Mouse (Mus musculus) hematopoietic multipotent progenitor cell, adult 10-12 weeks (in vitro differentiated cells): ENCODE results near the gene Il25. TPM values are rescaled to one million over a fixed set of nuclear protein-coding genes. Genes with fewer than 3 reads are reported as not detected.

Source experiments
- polyA plus RNA-seq: library from polyadenylated mRNA; stranded (reverse); fragments of >175 nt; gene quantifications from 2 replicates; pipeline ENCODE4 v1.2.3, GENCODE M21; 2012; ENCODE audit warnings: low replicate concordance

Il25 gene
- not detected in 2 replicates for polyA plus RNA-seq

DNA sequence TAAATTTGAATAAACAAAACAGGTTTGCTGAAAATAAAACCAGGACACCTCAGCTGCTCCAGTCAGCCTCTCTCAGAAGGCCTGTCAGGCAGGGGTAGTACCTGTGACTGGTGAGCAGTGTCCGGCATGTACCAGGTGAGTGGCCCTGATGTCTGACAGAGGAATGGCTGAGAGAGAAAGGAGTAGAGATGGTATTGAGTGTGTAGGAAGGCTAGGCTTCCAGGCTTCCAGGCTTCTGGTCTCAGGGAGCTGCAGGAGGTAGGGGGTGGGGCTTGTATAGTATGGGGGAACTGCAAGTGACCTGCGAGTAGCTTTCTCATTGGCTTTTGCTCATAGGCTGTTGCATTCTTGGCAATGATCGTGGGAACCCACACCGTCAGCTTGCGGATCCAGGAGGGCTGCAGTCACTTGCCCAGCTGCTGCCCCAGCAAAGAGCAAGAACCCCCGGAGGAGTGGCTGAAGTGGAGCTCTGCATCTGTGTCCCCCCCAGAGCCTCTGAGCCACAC lies at the start of gene Il25:
Gene Il25, plus strand, starts transcription at position 51 of the 506 bp plus-strand sequence.

DNA sequence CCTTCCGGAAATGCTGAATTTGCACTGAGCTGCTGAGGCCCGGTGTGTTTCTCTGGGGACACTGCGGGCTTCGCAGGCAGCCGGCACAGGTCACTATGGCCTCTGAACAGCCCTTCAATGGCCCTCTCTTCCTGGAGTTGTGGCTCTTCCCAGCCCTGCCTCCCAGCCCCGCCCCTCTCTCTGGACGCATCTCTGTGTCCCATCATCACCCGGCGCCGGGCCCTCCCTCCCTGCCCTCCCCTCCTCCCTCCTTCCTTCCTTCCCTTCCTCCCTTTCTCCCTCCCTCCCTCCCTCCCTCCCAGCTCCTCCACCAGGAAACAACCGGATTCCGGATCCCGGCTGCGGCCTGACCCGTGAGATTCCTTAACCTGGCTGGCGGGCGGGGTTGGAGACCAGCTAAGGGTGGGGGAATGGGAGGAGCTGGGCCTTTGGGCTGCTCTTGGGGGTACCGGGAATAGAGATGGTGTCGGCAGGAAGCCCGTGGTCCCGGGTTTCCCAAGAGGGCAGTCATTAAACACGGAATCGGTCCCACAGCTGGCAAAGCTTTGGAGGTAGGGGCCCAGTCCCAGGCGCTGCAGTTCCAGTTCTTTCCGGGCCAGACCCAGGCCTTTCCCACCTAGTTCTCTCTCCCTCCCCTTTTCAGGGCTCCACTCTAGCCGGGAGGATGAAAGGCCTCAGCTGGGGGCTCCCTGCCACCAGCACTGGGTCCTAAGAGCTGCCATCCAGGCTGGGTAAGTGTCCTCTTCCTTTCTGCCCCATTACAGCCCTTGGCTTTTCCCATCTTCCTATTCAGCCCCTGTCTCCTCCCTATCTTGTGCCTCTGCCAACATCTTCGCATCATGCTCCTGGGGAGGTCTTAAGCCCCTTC lies 49.1 kb upstream of the Il25 start, which contains the start of the genes Bcl2l2 and Gm20521:
Gene Bcl2l2, plus strand, starts transcription at position 224 of the 868 bp plus-strand sequence.
Gene Gm20521, plus strand, starts transcription at position 288 of the 868 bp plus-strand sequence.

DNA sequence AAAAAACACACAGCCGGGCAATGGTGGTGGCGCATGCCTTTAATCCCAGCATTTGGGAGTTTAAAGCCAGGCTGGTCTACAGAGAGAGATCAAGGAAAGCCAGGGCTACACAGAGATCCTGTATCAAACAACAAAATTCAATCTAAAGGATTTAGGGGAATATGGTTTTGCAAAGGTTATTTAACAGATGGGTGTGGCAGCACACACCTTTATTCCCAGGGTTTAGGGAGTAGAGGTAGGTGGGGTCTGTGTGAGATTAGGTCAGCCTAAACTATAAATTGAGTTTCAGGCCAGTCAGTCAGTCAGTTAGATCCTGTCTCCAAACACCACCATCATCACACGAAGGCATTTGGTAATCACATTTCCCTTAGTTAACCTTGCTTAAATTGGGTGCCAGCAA lies 40.3 kb upstream of the Il25 start, which contains the start of gene Pabpn1:
Gene Pabpn1, plus strand, starts transcription at position 301 of the 400 bp plus-strand sequence.

DNA sequence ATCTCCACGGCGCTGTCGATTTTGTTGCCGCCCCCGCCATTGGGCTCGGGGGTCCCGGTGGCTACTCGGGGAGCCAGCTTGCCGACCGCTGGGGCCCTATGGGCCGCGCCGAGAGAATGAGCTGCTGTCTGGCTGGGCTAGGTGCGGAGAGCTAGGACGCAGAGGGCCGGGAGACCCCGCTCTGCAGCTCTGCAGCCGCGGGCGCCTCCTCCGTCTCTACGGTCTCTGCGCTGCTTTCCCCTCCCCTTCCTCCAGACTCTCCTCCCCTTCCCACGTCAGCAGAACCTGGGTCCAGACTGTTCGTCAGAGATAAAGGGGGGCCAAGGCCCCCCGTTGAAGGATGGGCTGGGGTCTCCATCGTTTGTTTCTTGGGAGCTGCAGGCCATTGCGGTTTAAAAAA lies 19.6 kb upstream of the Il25 start, which contains the start of gene Slc22a17:
Gene Slc22a17, minus strand, starts transcription at position 247 of the 400 bp plus-strand sequence.

DNA sequence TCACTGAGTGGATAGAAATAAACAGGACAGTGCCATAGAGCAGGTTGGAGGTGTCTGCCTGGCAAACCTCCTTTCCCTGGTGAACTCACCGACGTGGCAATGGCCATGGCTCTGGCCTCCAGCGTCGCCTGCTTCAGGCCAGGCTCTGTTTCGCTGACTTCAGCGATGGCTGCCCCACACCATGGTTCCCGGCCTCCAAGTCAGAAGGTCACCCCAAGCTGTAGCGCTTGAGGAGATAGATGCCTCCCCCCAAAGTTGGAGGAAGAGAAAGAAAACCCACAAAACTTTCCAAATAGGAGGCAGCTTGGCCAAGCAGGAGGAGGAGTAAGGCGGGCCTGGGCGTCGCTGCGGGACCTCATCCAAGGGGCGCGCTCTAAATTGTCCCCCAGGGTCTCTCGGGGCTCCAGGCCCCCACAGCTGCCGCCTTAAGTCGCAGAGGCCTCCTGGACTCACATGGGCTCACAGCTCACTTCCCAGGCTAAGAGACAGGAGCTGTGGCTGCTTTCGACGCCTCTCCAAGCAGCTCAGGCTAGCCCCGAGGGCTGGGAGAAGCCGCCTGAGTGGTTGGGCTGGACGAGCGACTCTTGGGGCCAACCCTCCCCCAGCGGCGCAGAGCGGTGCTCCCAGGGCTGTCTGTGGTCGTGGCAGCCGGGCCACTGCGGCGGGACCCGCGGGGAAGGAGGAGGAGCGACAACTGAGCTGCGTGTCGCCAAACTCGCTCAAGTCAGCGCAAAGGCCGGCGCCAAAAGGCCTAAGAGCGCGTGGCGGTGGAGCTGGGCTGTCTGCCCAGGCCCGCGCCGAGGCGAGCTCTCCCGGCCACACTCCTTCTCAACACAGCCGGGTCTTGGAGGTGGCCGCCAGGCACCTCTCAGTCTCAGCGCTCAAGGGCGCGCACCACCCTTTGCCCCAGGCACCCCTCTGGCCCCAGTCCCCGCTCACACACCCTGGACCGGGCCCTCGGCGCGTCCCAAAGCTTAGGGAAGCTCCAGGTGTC lies 6.8 kb upstream of the Il25 start, which contains the start of gene Efs:
Gene Efs, minus strand, starts transcription at position 778 of the 994 bp plus-strand sequence.

DNA sequence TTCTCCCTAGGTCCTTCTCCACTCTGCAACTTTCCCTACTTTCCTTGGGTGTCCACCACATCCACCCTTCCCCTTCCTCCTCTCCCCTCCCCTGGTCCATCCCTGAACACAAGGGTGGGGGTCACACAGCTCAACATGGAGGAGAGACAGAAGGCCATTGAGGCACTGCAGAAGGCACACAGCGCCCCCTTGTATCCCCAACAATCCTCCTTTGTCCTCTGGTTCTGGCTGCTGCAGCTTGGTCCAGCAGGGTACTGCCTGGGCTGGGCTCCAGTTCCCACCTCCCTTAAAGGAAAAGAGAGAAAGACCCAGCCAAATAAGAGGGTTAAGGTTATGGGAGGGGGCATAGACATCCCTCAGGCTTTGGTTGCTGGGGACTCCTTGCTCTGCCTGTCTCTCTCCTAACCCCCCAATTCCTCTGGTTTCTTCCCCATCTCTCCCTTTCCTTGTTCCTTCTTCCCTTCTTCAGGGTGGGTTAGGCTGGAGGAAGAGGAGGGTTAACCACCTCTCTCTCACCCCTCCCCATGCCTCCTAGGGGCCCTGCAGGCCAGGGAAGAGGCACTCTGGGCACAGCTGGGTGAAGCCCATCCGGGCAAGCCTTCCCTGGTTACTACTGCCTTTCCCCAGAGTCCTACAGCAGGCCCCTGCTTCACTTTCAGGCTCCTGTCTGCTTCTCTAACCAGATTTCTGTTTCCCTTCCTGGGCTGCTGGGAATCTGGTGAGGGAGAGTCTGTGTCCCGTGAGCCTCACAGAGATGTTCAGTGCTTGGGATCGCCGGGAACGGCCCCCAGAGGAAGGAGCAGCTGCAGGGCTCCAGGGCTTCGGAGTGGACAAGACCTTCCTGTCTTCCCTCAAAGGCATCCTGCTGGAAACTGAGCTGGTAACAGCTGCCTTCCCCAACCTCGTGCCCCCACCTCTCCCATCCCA lies 3.7 kb downstream of the Il25 start, which contains the start of gene Cmtm5:
Gene Cmtm5, plus strand, starts transcription at position 358 of the 927 bp plus-strand sequence.

DNA sequence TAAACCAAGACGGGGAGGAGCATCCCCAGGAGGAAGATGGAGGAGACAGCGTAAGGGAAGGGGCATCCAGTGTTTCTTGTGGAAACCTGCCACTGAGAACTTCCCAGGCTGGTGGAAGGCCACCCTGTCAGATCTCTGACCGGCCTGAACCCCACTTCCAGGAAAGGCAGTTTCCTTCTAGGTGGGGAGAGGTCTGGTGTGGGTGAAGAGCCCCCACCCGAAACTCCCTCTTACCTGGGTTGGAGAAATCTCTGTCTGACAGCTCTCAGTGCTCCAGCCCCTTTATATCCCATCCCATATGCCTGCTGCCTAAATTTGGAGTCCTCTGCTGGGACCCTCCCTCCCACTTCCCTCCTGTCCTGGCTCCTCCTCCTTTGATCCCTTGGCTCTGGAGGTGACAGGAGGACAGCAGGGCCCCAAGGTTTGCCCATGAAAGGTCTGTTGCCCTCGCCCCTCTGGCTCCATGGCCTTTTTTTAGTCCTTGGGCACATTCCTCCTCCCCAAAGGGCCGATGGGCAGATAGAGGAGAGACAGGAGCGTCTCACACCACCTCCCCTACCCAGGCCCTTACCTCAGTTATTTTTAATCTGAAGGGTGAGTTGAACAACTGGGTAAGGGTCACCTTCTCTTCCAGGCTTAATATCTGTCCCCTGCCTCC lies 34.0 kb downstream of the Il25 start, which contains the start of gene Myh6:
Gene Myh6, minus strand, starts transcription at position 608 of the 658 bp plus-strand sequence.

DNA sequence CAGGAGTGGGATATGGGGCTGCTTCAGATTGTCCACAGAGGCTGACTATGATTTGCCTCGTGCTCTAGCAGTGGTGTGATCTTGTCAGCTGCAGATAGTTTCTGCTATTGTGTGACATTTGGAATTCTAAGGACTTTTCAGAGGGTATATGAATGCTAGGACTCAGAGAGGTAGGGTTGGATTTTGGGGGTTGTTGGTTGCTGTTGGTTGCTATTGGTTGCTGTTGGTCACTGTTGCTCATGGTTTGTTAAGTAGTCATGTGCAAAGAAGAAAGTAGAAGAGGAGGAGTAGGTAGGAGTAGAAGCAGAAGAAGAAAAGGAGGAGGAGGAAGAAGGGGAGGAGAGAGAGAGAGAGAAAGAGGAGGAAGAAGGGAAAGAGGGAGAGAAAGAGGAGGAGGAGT lies 44.1 kb downstream of the Il25 start, which contains the start of gene Gm17428:
Gene Gm17428, plus strand, starts transcription at position 301 of the 400 bp plus-strand sequence.

Other genes with a start within 250 kb of the Il25 start
- gene 1700123O20Rik, start 246.5 kb upstream of the Il25 start, polyA plus RNA-seq: 29.2 and 79.7 TPM in 2 replicates
- gene Acin1, start 245.8 kb upstream of the Il25 start, polyA plus RNA-seq: 401 and 647 TPM in 2 replicates
- gene Gm29776, start 233.9 kb upstream of the Il25 start, polyA plus RNA-seq: not detected in 2 replicates
- gene Cebpe, start 220.5 kb upstream of the Il25 start, polyA plus RNA-seq: 4.6 and 20.0 TPM in 2 replicates
- gene Slc7a8, start 150.7 kb upstream of the Il25 start, polyA plus RNA-seq: 12.8 and 14.2 TPM in 2 replicates
- gene Rnf212b, start 118.6 kb upstream of the Il25 start, polyA plus RNA-seq: not detected in 2 replicates
- gene Homez, start 61.7 kb upstream of the Il25 start, polyA plus RNA-seq: 1.7 and 3.1 TPM in 2 replicates
- 0.82 and 2.3 TPM in 2 replicates for gene Ppp1r3e, start 55.1 kb upstream of the Il25 start, polyA plus RNA-seq
- gene Bcl2l2, start 49.3 kb upstream of the Il25 start, polyA plus RNA-seq: 24.0 and 71.9 TPM in 2 replicates
- gene Gm20521, start 49.3 kb upstream of the Il25 start, polyA plus RNA-seq: 2.2 and 6.6 TPM in 2 replicates
- gene Pabpn1, start 40.2 kb upstream of the Il25 start, polyA plus RNA-seq: 167 and 309 TPM in 2 replicates
- gene Slc22a17, start 19.6 kb upstream of the Il25 start, polyA plus RNA-seq: 7.8 and 15.8 TPM in 2 replicates
- 0.06 TPM in 1 of 2 replicates, not detected in the other for gene Efs, start 6.6 kb upstream of the Il25 start, polyA plus RNA-seq
- not detected in 2 replicates for gene Cmtm5, start 3.6 kb downstream of the Il25 start, polyA plus RNA-seq
- gene Myh6, start 34.2 kb downstream of the Il25 start, polyA plus RNA-seq: not detected in 2 replicates
- not detected in 2 replicates for gene Gm17428, start 44.2 kb downstream of the Il25 start, polyA plus RNA-seq
- 0.16 TPM in 1 of 2 replicates, not detected in the other for gene Myh7, start 61.9 kb downstream of the Il25 start, polyA plus RNA-seq
- 29.2 and 46.7 TPM in 2 replicates for gene Ngdn, start 82.8 kb downstream of the Il25 start, polyA plus RNA-seq
- gene Zfhx2, start 159.6 kb downstream of the Il25 start, polyA plus RNA-seq: 26.3 and 73.3 TPM in 2 replicates
- 2.9 and 3.8 TPM in 2 replicates for gene Thtpa, start 162.1 kb downstream of the Il25 start, polyA plus RNA-seq
- gene Ap1g2, start 173.9 kb downstream of the Il25 start, polyA plus RNA-seq: 38.2 and 39.8 TPM in 2 replicates
- gene Jph4, start 184.2 kb downstream of the Il25 start, polyA plus RNA-seq: 0.03 and 0.09 TPM in 2 replicates